Mouse (Mus musculus) cortical plate, adult 2 months (tissue): ENCODE results near the gene Kcng3. TPM values are rescaled to one million over a fixed set of nuclear protein-coding genes. Genes with fewer than 3 reads are reported as not detected.

Experiments used
- H3K27ac ChIP-seq: fragments of 200-500 bp; 2 replicates; pipeline ENCODE4 v1.5.1; 2012; ENCODE audit warnings: low read length, control low read depth, inconsistent platforms; ENCODE audit not compliant: insufficient read depth
- H3K4me1 ChIP-seq: fragments of 200-500 bp; 2 replicates; pipeline ENCODE4 v1.6.1; 2011; ENCODE audit warnings: low read length; ENCODE audit not compliant: control insufficient read depth, insufficient read depth
- H3K4me3 ChIP-seq: fragments of 200-500 bp; 2 replicates; pipeline ENCODE4 v1.5.1; 2011; ENCODE audit warnings: mild to moderate bottlenecking, low read length, control low read depth; ENCODE audit not compliant: insufficient read depth
- CTCF ChIP-seq: fragments of 200-500 bp; IDR thresholded peaks from 2 replicates; pipeline ENCODE4 v1.5.1; 2011; ENCODE audit warnings: mild to moderate bottlenecking, control low read depth, low read length; ENCODE audit not compliant: insufficient read depth; ENCODE audit errors: extremely low read depth
- POLR2A ChIP-seq: fragments of 200-500 bp; IDR thresholded peaks from 2 replicates; pipeline ENCODE4 v1.6.1; 2011; ENCODE audit warnings: mild to moderate bottlenecking, low read length, control low read depth; ENCODE audit not compliant: insufficient read depth; ENCODE audit errors: extremely low read depth
- polyA plus RNA-seq: library from polyadenylated mRNA; depleted of rRNA; stranded (reverse); fragments of >200 nt; gene quantifications from 2 replicates; pipeline ENCODE4 v1.2.3, GENCODE M21; 2012

Kcng3 gene
- polyA plus RNA-seq, 1 experiment, result 2.3 TPM

DNA sequence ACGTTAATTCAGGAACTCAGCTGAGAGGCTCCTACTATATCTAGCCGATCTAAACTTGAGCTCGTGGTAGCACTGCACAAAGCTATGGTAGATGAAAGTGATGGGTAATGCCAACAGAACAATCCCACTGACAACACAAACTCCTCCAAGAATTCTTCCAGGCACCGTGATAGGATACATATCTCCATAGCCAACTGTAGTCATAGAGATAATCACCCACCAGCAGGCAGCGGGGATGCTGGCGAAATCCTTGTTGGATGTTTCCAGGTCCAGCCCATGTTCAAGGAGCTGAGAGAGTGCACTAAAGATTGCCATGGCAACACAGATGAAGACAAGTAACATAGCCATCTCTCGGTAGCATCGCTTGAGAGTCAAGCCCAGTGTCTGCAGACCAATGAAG lies 44.0 kb downstream of the Kcng3 start:
- no peak overlapping the region for H3K27ac ChIP-seq
- H3K4me1 ChIP-seq, result peaks cover 6% of the 10 kb centered on the region; the same call in 1 of the 2 replicates
- TF ChIP-seq POLR2A (no peak), CTCF (no peak)
- no peak overlapping the region for H3K4me3 ChIP-seq

GRCm38 (mm10) chr17:83582585-83582984 lies 49.1 kb downstream of the Kcng3 start:
- H3K4me1 ChIP-seq, result peaks cover 3% of the 10 kb centered on the region; the same call in 1 of the 2 replicates
- no peak overlapping the region for H3K27ac ChIP-seq
- no peak overlapping the region for H3K4me3 ChIP-seq
- TF ChIP-seq CTCF, result no peak
- TF ChIP-seq POLR2A, result no peak

DNA sequence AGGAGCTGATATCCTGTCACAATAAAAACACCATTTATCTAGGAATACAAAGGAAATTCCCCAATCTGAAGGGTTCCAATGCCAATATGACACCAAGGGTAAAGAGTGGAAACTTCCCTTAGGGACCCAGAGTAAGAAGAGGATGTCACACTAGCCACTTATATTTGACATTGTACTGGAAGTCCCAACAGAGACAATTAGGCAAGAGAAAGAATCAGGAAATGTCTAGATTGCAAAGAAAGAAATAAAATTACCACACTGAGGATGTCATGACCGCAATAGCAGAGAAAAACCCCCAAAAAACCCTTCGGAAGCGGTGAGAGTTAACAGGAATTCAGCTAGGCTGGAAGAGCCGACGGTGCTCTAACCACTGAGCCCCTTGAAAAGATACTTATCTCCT lies 51.0 kb downstream of the Kcng3 start:
- Histone ChIP-seq H3K4me1 (no peaks in the 10 kb centered on the region), H3K4me3 (no peak overlapping the region), H3K27ac (no peak overlapping the region)
- TF ChIP-seq CTCF, result no peak

GRCm38 (mm10) chr17:83576810-83577371 lies 54.8 kb downstream of the Kcng3 start:
- Histone ChIP-seq H3K27ac (no peak overlapping the region), H3K4me3 (no peak overlapping the region), H3K4me1 (no peaks in the 10 kb centered on the region)
- TF ChIP-seq CTCF (no peak), POLR2A (no peak)

GRCm38 (mm10) chr17:83574615-83575014 lies 57.1 kb downstream of the Kcng3 start:
- TF ChIP-seq POLR2A, result no peak
- no peak for TF ChIP-seq CTCF
- Histone ChIP-seq H3K4me1 (no peaks in the 10 kb centered on the region), H3K27ac (no peak overlapping the region), H3K4me3 (no peak overlapping the region)

DNA sequence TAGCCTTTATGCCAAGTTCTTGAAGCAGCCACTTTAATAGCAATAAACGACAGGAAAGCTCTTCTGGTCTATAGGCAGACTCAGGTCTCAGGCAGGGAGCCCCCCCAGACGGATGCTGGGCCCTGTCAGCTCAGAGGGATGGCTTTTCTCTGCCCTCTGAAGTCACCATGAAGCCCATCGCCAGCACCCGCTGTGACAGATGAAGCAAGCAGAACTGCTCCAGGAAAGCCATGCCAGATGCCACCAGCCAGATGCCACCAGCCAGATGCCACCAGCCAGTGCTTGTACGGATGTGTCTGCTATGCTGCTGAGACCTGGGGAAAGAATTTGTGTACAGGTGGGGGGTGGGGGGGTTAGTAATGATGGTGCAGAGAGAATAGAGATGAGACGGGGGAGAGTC lies 58.6 kb downstream of the Kcng3 start:
- H3K27ac ChIP-seq, result no peak overlapping the region
- H3K4me3 ChIP-seq, result no peak overlapping the region
- TF ChIP-seq POLR2A (no peak), CTCF (no peak)
- no peaks in the 10 kb centered on the region for H3K4me1 ChIP-seq

GRCm38 (mm10) chr17:83572366-83572765 lies 59.3 kb downstream of the Kcng3 start:
- TF ChIP-seq CTCF (no peak), POLR2A (no peak)
- no peak overlapping the region for H3K27ac ChIP-seq
- no peaks in the 10 kb centered on the region for H3K4me1 ChIP-seq
- H3K4me3 ChIP-seq, result no peak overlapping the region

GRCm38 (mm10) chr17:83567375-83567774 lies 64.3 kb downstream of the Kcng3 start:
- Histone ChIP-seq H3K4me3 (no peak overlapping the region), H3K4me1 (no peaks in the 10 kb centered on the region), H3K27ac (no peak overlapping the region)
- no peak for TF ChIP-seq POLR2A
- no peak for TF ChIP-seq CTCF

GRCm38 (mm10) chr17:83565506-83565905 lies 66.2 kb downstream of the Kcng3 start:
- no peak overlapping the region for H3K4me3 ChIP-seq
- H3K27ac ChIP-seq, result no peak overlapping the region
- H3K4me1 ChIP-seq, result no peaks in the 10 kb centered on the region
- TF ChIP-seq CTCF, result no peak
- TF ChIP-seq POLR2A, result no peak

GRCm38 (mm10) chr17:83564119-83564820 lies 67.4 kb downstream of the Kcng3 start:
- Histone ChIP-seq H3K4me3 (no peak overlapping the region), H3K27ac (no peak overlapping the region), H3K4me1 (no peaks in the 10 kb centered on the region)
- no peak for TF ChIP-seq POLR2A
- TF ChIP-seq CTCF, result no peak
